Mouse (Mus musculus): ENCODE results near the gene Clip2.

DNA sequence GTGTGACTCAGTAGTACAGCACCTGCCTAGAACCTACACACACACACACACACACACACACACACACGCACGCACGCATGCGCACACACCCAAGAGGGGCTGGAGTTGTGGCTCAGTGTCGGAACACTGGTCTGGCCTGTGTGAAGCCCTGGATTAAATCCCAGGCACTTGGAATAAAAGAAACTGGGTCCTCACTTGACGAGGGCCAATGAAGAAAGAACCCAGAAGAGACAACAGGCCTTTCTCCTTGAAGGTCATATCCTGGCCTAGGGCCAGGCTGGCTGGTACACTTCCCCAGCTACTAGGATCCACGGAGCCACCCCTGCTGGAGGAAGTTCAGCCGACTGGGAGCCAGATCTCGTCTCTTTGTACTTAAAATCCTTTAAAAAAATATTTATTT is 20.6 kb downstream of the Clip2 start:
- TF ChIP-seq CTCF (IDR thresholded peaks at IDR 0.05; ENCODE audit: borderline replicate concordance, insufficient read depth, low read depth, low read length) (no peak), POLR2A (IDR thresholded peaks at IDR 0.05; ENCODE audit: borderline replicate concordance, insufficient read depth, low read length) (no peak)
